Mouse (Mus musculus) heart, postnatal 0 days (tissue): ENCODE data around the gene Plg.

Experiments
- CTCF ChIP-seq: IDR thresholded peaks from 2 replicates; pipeline ENCODE4 v1.5.1; 2016; ENCODE audit warnings: antibody characterized with exemption, control low read depth, low read depth
- EP300 ChIP-seq: IDR thresholded peaks from 2 replicates; pipeline ENCODE4 v1.6.1; 2016; ENCODE audit warnings: antibody characterized with exemption, low read depth

DNA sequence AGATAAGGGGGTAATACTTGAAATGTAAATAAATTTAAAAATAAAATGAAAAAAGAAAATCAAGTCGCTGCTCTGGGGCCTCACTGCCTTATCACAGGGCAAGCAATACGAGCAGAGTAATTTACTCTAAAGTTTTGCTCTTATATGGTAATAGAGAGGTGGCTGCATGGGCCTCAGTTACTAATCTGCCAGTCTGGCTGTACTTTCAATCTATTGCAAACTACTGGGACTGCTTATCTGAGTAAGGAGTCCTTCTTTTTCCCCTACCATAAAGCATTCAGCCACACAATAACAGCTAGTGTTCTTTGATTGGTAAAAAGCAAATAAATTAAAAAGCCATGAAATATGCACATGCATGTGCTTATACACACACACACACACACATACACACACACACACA is 3.2 kb downstream of the Plg start:
- TF ChIP-seq CTCF (no peak), EP300 (no peak)
